Mouse (Mus musculus) liver, embryonic 15.5 days (tissue): Measurements from ENCODE around the gene Gm28230. TPM values are rescaled to one million over a fixed set of nuclear protein-coding genes. Genes with fewer than 3 reads are reported as not detected.

Experiments
- ATAC-seq: fragments of 200-750 bp; cut with Nextera tagmentation; 2 replicates; pipeline ENCODE4 v1.8.0; 2017; ENCODE audit warnings: moderate number of reproducible peaks, mild to moderate bottlenecking, moderate library complexity; ENCODE audit not compliant: insufficient read depth
- H3K27ac ChIP-seq: fragments of 300-500 bp; sonication (generic); replicated peaks from 2 replicates; pipeline ENCODE4 v1.5.1; 2015; ENCODE audit warnings: mild to moderate bottlenecking, inconsistent platforms
- H3K27me3 ChIP-seq: fragments of 300-500 bp; sonication (generic); 2 replicates; pipeline ENCODE4 v1.6.1; 2015; ENCODE audit warnings: mild to moderate bottlenecking, inconsistent platforms
- H3K36me3 ChIP-seq: fragments of 300-500 bp; sonication (generic); replicated peaks from 2 replicates; pipeline ENCODE4 v1.6.1; 2015; ENCODE audit warnings: moderate library complexity, mild to moderate bottlenecking, inconsistent platforms
- H3K4me1 ChIP-seq: fragments of 300-500 bp; sonication (generic); replicated peaks from 2 replicates; pipeline ENCODE4 v1.6.1; 2015; ENCODE audit warnings: inconsistent platforms
- H3K4me2 ChIP-seq: fragments of 300-500 bp; sonication (generic); 2 replicates; pipeline ENCODE4 v1.6.1; 2015; ENCODE audit warnings: moderate library complexity, mild to moderate bottlenecking, inconsistent platforms
- H3K4me3 ChIP-seq: fragments of 300-500 bp; sonication (generic); replicated peaks from 2 replicates; pipeline ENCODE4 v1.5.1; 2015; ENCODE audit warnings: mild to moderate bottlenecking, inconsistent platforms
- H3K9ac ChIP-seq: fragments of 300-500 bp; sonication (generic); 2 replicates; pipeline ENCODE4 v1.6.1; 2015; ENCODE audit warnings: moderate library complexity, mild to moderate bottlenecking, inconsistent platforms
- H3K9me3 ChIP-seq: fragments of 300-500 bp; sonication (generic); replicated peaks from 2 replicates; pipeline ENCODE4 v1.6.1; 2016; ENCODE audit warnings: inconsistent platforms
- WGBS: fragments of 180-500 bp; shearing (Covaris S2); methylation state at CpG from one replicate; pipeline ENCODE4 v1.1.7; 2015; ENCODE audit warnings: mixed read lengths; ENCODE audit not compliant: insufficient replicate concordance; 5-methylcytosine and 5-hydroxymethylcytosine counted together
- polyA plus RNA-seq: library from polyadenylated mRNA; unstranded; fragments of >200 nt; fragmentation: Nextera tagmentation; extraction: Ambion mirVana; gene quantifications from 2 replicates; pipeline ENCODE4 v1.2.1, GENCODE M21; 2015

Gm28230 gene
- polyA plus RNA-seq, 1 experiment from 2014 or later: not detected

DNA sequence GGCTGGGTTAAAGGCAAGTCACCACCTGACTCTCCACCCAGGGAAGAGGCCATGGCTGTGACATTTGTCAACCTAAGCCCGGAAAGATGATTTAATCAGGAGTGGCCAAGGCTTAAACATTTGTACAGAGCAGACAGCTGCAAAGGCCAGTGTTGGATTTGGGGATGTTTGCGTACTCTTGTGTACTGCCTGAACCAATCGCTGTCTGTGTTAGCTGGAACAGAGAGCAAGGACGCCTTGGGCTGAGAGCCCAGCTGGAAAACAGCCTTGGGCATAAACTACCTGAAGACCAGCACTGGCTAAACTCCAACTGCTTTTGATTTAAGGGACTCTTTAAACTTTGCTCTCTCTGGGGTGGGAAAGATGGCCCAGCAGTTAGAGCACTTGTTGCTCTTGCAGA, 17.9 kb upstream of the Gm28230 start:
- Histone ChIP-seq H3K4me2 (no peak overlapping the region), H3K4me1 (peaks cover 10% of the 10 kb centered on the region), H3K36me3 (no peaks in the 10 kb centered on the region), H3K9me3 (no peaks in the 10 kb centered on the region), H3K9ac (no peak overlapping the region), H3K27me3 (peaks cover 100% of the 10 kb centered on the region), H3K27ac (no peak overlapping the region), H3K4me3 (no peak overlapping the region)
- 35% methylated on average over 4 of the region's 4 CpGs for WGBS
- no peak for ATAC-seq

DNA sequence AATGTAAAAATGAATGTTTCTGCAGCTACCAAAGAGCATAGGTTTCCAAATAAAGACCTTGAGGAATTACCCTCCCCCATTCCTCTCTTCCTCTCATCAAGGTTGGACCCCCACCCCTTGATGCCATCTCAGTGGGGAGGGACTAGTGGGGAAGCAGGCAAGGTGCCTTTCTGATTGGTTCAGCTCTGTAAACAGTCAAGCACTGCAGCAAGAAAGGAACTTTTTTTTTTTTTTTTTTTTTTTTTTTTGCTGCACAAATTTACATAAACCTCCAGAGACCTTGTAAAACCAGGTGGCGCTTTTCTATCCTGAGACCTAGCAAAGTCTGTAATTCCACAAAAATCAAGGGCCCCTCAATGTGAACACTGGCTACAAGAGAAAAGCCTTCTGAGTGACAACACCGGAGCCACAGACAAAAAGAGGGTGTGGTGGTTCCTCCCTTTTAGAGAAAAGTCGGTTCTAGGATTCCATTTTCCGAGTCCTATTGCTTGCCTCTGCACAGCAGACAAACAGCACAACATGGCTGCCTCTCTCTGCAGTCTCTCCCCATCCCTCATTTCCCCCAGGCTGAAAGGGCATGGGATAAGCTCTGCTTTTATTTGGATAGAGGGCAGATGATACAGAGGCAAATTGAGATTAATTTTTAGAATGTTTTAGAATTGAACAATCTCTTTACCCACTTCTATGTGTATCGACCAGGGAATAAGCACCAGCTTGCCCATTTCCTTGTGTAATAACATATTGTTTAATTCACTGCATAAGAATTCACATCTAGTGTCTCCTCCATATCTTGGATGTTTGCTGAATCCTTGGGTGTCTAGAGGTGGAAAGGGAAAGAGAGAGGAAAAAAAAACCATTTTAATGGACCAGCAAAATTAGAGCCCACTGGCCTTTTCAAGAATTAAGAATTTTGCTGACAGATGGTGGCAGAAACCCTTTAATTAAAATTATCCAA, 16.8 kb upstream of the Gm28230 start:
- Histone ChIP-seq H3K4me2 (no peak overlapping the region), H3K27me3 (peaks cover 100% of the 10 kb centered on the region), H3K27ac (no peak overlapping the region), H3K4me1 (peaks cover 7% of the 10 kb centered on the region), H3K9me3 (no peaks in the 10 kb centered on the region), H3K36me3 (no peaks in the 10 kb centered on the region), H3K4me3 (no peak overlapping the region), H3K9ac (no peak overlapping the region)
- ATAC-seq: no peak
- 13% methylated on average over 5 of the region's 5 CpGs for WGBS

DNA sequence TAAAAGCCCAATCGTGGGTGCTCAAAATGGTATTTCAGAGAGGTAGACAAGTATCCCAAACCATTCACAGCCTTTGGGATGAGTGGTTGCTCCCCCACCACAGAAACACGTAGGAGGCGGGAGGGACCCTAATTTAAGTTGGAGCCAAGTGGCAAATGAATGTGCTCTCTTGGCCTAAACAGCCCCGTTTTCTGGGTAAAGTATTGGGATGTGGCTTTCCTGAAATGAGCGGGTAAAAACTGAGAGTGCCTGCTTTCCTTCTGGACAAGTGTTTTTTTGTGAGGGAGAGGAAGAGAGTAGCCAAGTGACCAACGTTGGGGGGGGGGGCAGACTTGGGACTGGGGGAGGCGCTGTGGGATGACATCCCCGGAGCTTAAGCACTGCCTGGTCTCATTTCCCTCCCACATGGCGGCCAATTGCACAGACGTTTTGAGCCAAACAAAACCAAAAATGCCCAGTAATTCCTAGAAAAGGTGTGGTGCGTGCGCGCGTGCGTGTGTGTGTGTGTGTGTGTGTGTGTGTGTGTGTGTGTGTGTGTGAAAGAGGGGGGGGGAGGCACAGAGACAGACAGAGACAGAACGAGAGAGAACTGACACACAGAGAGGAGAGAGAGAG, 15.5 kb upstream of the Gm28230 start:
- Histone ChIP-seq H3K4me2 (no peak overlapping the region), H3K36me3 (no peaks in the 10 kb centered on the region), H3K9me3 (no peaks in the 10 kb centered on the region), H3K4me3 (no peak overlapping the region), H3K9ac (no peak overlapping the region), H3K27me3 (peaks cover 100% of the 10 kb centered on the region), H3K27ac (no peak overlapping the region), H3K4me1 (0 out of 2 replicates have a peak, but pooled peaks cover 2% of the 10 kb centered on the region)
- WGBS: 1% methylated on average over 16 of the region's 16 CpGs
- ATAC-seq: no peak

DNA sequence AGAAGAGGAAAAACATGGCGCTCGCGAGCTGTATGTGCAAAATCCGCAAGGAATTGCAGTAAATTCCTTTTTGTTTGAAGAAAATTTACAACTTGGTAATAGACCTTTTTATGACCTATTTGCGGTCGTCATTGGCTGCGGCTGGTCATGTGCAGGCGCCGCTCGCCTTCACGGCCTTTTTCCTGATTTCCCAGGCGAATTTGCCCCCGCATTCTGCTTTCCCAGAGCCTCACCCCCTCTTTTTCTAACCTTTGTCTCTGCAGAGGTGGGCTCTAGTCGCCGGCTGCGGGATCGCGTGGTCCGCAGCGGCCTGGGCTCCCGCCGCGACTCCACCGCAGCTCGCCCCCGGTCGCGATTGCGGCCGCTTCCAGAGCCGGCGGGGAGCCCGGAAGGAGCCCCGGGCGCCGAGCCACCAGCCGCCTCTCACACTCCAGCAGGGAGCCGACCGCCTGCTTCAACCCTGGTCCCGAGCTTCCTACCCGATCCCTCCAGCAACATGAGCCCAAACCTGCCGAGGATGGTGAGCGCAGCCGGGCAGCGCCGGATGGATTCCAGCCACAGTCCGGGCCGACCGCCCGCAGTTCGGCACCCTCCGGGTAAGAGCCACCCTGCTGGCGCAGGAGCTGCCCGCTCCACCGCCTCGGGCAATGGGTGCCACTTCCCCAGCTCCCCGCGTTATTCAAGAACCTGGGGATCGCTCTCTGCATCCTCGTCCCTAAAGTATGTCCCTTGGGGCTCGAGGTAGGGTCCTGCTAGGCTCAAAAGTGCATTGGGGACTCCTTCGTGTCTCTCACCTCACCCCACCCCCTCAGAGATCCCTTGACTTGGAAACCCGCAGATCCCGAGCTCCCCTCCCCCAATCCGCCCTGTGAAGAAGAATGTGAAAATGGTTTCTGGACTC, 14.6 kb upstream of the Gm28230 start, which contains the start of the genes Hoxd3 and Hoxd4:
Hoxd3 (plus strand) TSS at position 207 of the 901 bp plus-strand sequence.
Hoxd4 (plus strand) TSS at position 209 of the 901 bp plus-strand sequence.
- no peaks in the 10 kb centered on the region for H3K36me3 ChIP-seq
- H3K27me3 ChIP-seq: peaks cover 100% of the 10 kb centered on the region
- peak within 1 kb of the TSS; percentile 40 for H3K4me2 ChIP-seq
- no peak for ATAC-seq
- WGBS: under 1% methylated on average over 65 of the region's 65 CpGs
- peak within 1 kb of the TSS; percentile 27 for H3K4me3 ChIP-seq
- H3K9ac ChIP-seq: no peak within 1 kb of the TSS
- no peaks in the 10 kb centered on the region for H3K9me3 ChIP-seq
- no peak within 1 kb of the TSS for H3K27ac ChIP-seq
- H3K4me1 ChIP-seq: 0 out of 2 replicates have a peak, but pooled peaks cover 2% of the 10 kb centered on the region

DNA sequence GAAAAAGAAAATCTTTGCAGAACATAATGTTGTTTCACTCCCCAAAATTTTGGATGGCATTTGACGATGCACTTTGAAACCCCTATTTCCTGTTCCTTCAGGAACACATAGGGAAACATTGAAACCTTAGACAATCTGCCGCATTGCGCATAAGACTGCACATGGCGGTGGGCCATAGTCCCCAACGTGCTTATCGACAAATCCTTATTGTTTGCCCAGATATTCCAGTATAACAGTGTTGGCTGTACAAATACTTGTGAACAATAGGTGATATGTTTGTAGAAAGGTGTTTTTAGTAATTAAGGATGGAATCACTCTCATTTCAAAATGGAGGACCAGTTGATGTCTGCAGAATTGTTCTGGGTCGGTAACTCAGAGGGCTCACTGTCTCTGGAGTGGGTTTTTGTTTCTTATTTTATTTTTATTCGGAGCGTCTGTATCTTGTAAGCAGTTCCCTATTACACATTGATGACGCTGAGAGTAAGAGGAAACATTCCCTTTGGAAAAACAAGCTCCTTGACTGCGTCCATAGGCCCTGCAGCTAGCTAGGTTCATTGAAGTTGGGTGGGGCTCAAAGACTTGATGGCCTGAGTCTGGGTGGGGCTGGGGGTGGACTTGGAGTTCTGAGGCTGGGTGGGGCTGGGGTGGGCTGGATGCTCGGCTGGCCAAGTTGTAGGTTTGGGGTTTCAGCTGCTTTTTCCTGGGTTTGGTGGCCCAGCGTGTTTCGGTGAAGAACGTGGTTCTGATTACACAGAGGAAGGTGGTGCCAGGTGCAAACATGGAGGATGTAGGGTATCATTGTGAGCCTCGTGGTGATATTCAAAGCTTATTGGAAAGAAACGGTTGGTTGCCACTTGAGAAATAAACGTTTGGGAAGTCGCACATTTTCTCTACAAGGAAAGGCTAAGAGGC, 13.0 kb upstream of the Gm28230 start:
- 16% methylated on average over 19 of the region's 19 CpGs for WGBS
- ATAC-seq: no peak
- Histone ChIP-seq H3K27ac (no peak overlapping the region), H3K4me3 (no peak overlapping the region), H3K4me2 (no peak overlapping the region), H3K9ac (no peak overlapping the region), H3K27me3 (peaks cover 97% of the 10 kb centered on the region), H3K36me3 (no peaks in the 10 kb centered on the region), H3K4me1 (0 out of 2 replicates have a peak, but pooled peaks cover 2% of the 10 kb centered on the region), H3K9me3 (no peaks in the 10 kb centered on the region)

DNA sequence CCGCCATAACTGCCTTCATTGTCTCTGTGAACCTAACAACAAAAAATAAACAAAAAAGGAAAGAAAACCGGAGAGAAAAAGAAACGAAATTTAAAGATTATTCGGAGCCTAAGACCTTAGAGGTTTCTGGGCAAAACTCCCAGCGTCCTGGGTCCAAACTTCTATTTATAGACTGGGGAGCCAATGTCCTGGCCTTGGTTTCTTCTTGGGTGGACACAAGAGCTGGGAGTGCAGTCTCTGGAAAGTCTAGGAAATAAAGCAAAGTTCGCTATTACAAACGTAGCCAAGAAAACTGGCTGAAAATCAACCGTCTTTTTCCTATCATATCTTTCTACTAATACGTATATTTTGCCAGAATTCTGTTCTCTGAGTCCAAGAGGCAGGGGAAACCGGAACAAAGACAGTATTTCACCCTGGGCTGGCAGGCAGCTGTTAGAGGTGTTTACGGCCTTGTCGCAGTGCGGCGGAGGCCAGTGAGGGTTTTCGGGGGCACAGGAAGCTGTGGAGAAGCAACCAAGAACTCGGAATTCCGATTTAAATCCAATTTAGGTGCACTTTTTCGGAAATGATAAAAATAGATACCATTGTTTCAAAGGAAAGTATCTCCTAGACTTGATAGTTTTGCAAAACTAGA, 12.3 kb upstream of the Gm28230 start:
- no peaks in the 10 kb centered on the region for H3K9me3 ChIP-seq
- H3K4me2 ChIP-seq: no peak overlapping the region
- H3K27me3 ChIP-seq: peaks cover 97% of the 10 kb centered on the region
- no peak overlapping the region for H3K4me3 ChIP-seq
- no peak overlapping the region for H3K27ac ChIP-seq
- H3K9ac ChIP-seq: no peak overlapping the region
- no peaks in the 10 kb centered on the region for H3K36me3 ChIP-seq
- 9% methylated on average over 18 of the region's 18 CpGs for WGBS
- H3K4me1 ChIP-seq: 0 out of 2 replicates have a peak, but pooled peaks cover 2% of the 10 kb centered on the region
- ATAC-seq: no peak

DNA sequence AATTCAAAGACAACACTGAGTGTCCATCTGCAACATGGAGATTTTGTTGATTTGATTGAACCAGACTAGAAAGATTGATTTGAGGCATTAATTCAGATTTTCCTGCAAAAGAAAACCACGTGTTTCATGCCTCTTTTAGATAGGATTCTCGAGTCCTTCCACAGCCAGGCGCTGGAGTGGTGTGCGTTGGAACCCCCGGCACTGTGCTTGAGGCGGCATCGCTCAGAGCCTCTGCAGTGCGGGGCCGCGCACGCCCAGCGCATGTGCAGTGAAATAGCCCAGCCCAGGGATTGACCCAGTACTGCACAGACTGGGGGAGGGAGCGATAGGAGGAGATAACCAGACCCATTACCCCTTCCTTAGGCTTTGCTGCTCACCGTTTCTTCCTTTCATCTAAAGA, 11.6 kb upstream of the Gm28230 start:
- H3K9ac ChIP-seq: no peak overlapping the region
- H3K36me3 ChIP-seq: no peaks in the 10 kb centered on the region
- no peaks in the 10 kb centered on the region for H3K9me3 ChIP-seq
- ATAC-seq: no peak
- 1% methylated on average over 14 of the region's 14 CpGs for WGBS
- no peak overlapping the region for H3K4me2 ChIP-seq
- peaks cover 97% of the 10 kb centered on the region for H3K27me3 ChIP-seq
- no peak overlapping the region for H3K4me3 ChIP-seq
- H3K27ac ChIP-seq: no peak overlapping the region
- H3K4me1 ChIP-seq: 0 out of 2 replicates have a peak, but pooled peaks cover 2% of the 10 kb centered on the region

DNA sequence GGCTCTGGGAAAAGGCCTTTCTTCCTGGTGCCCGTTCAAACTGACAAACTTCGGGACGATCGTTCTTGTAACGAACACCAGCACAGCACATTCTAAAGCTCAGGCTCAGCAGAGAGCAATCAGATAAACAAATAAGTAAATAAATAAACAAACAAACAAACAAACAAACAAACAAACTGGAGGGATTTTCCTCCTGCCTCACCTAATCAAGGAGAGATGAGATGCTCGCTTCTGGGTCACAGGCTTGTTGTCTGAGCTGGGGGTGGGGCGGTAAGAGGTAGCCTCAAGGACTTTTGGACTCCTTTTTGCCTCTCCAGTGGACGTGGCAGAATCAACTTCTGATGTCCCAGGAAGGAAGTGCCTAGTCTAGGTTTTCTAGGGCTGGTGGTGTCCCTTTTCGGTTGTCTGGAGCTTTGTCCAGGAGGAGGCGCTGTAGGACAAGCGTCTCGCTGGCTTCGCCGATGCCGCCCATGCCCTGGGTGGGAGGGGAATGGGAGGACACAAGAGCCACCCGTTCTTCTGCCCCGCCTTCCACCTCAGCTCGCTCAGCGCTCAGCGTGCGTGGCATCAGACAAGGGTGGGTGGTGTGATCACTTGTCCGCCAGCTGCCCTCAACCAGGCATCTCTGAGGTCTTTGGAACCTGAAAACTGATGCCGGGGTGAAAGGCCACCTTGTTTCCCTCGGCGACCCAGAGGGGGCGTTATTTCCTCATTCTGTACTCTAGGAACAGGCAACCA, 10.9 kb upstream of the Gm28230 start:
- 3% methylated on average over 26 of the region's 26 CpGs for whole genome bisulfite sequencing

DNA sequence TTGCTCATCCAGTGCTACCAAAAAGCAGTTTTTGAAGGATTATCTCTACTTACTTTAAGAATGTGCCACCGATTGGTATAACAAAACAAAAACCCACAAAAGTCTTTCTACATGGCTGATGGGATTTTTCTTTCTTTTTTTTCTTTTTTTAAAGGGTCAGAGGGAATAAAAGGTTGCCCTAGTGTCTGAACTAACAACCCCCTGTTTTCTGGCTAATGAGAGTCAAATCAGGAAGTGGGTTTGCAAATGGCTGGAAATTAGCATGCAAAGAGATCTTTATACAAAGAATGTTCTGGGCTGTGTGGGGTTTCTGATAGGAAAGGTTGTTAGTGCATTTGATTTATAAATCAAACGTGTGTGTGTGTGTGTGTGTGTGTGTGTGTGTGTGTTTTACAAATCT, 6.1 kb upstream of the Gm28230 start:
- Histone ChIP-seq H3K9me3 (no peaks in the 10 kb centered on the region), H3K27ac (no peak overlapping the region), H3K4me3 (no peak overlapping the region), H3K36me3 (no peaks in the 10 kb centered on the region), H3K27me3 (peaks cover 97% of the 10 kb centered on the region), H3K4me2 (no peak overlapping the region), H3K9ac (no peak overlapping the region), H3K4me1 (0 out of 2 replicates have a peak, but pooled peaks cover 2% of the 10 kb centered on the region)
- WGBS: 10% methylated on average over 2 of the region's 2 CpGs
- ATAC-seq: no peak

More for the DNA sequence above, 10.9 kb upstream of the Gm28230 start:
- Histone ChIP-seq H3K27ac (no peak overlapping the region), H3K4me3 (no peak overlapping the region), H3K4me2 (peak overlapping the region; percentile 25; the same call in 1 of the 2 replicates), H3K4me1 (0 out of 2 replicates have a peak, but pooled peaks cover 2% of the 10 kb centered on the region), H3K27me3 (peaks cover 97% of the 10 kb centered on the region), H3K9ac (no peak overlapping the region), H3K36me3 (no peaks in the 10 kb centered on the region), H3K9me3 (no peaks in the 10 kb centered on the region)
- ATAC-seq: no peak
